Mouse (Mus musculus): ENCODE measurements at regions not wholly inside any gene's neighbourhood (a gene's known extent, or its start where the extent isn't known, plus 50 kb on each side); places are given as distances from the start of the nearest gene placed in this dataset.
A peak's percentile ranks its signal among the peaks of the same experiment; 100 is the strongest.

DNA sequence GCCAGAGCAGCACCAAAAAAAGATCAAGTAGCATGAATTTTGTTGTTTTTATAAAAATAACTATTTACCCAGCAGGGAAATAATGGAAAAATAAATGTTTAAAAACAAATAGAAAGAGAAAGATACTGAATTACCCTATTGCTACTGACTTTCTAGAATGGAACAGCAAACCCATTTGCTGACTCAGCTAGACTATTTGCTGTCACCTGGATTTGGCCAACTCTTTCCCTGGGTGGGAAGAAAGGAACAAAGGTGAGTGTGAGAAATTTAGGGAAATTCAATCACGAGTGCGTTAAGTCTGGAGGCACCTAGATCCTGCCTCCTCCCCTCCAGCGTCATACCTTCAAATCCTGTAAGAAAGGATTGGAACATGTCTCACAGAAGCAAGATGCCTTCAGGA, 110.2 kb downstream of the Tmsb4x start:
- no peak for DNase-seq (ENCODE audit: low spot score)

DNA sequence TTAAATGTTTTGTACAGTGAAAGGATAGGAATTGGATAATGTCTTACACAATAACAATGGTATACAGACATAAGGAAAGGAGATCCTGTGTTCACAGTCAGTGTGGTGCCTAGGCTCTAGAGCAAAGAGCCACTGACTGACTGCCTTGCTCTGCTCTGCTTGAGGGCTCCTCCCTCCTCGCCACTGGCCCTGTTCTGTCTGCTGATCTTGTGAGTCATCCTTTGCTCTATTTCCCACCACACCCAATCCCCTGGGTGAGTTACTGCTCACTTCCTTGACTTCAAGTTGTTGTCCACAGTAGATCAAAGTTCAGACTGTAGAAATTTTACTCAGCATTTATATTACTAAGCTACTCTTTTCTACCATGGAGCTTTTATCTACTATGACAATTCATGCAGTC, 117.3 kb downstream of the Tmsb4x start:
- DNase-seq (ENCODE audit: low spot score), result peak; percentile 23

GRCm38 (mm10) chrX:167088930-167089329, 120.2 kb downstream of the Tmsb4x start:
- peak; percentile 67 for DNase-seq (ENCODE audit: low spot score)

- DNase-seq (ENCODE audit: low spot score), result no peak
Measured at GRCm38 (mm10) chrX:167088438-167088837, 120.7 kb downstream of the Tmsb4x start.

GRCm38 (mm10) chrX:167080821-167081220, 128.3 kb downstream of the Tmsb4x start:
- no peak for DNase-seq (ENCODE audit: low spot score)

GRCm38 (mm10) chrX:167069075-167069474, 140.0 kb downstream of the Tmsb4x start:
- DNase-seq (ENCODE audit: low spot score), result no peak

GRCm38 (mm10) chrX:167067918-167068317, 141.2 kb downstream of the Tmsb4x start:
- DNase-seq (ENCODE audit: low spot score), result no peak

GRCm38 (mm10) chrX:167063881-167064280, 145.2 kb downstream of the Tmsb4x start:
- DNase-seq (ENCODE audit: low spot score), result no peak

DNA sequence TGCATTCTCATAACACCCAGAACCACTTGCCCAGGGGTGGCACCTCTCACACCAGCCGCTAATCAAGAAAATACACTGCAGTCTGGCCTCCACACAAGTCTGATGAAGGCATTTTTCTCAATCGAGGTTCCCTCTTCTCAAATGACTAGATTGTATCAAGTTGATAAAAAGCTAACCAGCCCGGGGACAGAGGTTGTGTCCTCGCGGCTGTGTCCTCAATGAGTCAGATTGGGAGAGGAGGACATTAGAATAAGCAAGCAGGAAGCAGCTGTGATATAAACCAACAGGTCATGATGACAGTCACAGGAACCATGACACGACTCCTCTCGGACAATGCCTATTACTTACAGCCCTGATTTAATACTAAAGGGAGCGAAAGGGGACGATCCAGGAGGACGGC, 156.7 kb downstream of the Tmsb4x start:
- no peak for DNase-seq (ENCODE audit: low spot score)

DNA sequence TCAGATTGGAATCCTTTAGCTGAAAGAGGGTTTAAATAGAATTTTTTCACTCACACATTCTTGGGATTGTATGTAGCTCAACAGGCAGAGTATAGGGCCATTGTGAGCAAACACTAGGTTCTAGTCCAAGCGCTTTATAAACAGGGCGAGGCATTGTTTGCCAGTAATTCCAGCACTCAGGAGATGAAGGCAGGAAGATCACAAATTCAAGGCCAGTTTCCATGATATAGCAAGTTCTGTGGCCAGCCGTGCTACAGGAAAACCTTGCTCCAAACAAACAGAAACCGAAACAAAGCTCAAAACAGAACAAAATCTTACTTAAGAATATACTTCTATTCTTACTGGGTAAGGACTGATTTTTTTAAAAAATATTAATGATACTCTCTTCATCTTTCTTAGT, 159.0 kb downstream of the Tmsb4x start:
- DNase-seq (ENCODE audit: low spot score), result no peak

DNA sequence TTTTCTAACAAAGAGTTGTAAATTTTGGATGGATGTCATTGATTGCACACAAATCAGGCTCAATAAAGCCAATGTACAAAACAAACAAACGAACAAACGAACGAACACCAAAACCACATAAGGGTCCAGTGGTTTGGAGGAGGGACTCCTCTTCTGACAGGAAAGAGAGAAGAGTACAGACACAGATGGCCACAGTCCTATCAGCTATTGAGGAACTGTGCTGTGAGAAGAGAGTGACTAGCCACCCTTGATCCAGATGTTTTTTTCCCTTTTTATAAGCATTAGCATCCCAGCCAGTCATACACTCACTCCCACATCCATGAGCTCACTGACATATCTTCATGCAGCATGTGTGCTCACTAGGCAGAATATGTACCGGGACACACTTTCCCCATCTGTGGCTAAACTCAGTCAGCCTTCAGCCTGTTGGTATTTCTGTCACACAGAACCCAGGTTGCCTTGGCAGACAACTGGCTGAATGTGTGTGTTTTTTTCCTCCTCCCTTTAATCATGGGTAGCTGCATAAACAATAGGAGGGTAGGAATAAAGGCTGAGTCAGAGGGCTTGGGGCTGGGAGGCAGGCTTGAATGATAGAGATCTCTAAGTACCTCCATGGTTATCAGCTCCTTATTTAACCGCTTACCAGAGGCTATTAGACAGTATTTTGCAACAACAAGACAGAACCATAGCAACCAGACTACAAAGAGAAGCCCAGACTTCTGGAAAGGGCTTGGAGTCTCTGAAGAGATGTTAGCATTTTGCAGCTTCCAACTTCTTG, 159.7 kb downstream of the Tmsb4x start:
- DNase-seq (ENCODE audit: low spot score), result no peak

DNA sequence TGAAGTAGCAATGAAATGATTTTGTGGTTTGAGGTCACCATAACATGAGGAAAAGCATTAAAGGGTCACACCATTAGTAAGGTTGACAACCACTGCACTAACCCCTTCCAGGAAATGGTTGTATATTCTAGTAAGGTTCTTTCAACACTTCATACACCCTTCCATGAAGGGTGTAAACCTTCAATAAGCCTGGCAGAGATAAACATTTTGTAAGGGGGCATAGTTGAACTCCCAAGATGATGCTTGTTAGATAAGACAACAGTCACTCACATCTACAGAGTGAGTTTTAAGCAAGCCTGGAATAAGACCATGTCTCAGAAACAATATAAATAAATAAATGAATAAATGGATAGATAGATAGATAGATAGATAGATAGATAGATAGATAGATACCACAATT, 171.1 kb downstream of the Tmsb4x start:
- DNase-seq (ENCODE audit: low spot score), result no peak

DNA sequence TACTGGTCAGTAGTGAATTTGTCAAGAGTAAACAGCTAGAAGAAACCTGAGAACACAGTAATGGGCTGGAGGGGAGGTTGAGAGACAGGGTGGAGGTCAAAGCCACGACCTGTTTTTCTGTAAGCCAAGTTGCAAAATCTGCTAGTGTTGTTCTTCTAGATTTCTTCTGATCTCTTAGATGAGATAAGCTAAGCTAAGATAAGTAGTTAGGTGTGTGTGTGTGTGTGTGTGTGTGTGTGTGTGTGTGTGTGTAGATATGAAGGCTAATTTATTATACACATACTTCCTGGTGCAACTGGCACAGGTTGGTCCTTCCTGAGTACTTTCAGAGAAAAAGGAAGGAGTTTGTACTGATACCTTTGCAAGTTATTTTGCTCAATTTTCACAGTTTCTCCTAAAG, 172.8 kb downstream of the Tmsb4x start:
- no peak for DNase-seq (ENCODE audit: low spot score)

DNA sequence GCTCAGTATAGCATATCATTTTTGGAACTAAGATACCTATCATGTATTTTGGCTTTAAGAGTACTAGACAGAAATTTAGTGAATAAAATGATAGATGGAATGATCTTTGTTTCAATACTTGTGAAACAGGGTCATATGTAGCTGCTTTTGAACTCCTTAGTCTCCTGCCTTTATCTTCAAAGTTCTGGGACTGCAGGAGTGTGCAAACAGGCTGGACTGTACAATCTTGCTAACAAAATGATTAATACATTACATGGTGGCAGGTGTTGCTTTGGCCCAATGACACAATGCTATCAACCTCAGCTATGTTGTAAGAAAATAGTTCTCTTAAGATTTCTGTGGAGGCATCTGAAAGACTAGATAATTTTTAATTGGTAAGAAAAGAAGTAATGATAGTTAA, 173.5 kb downstream of the Tmsb4x start:
- no peak for DNase-seq (ENCODE audit: low spot score)

DNA sequence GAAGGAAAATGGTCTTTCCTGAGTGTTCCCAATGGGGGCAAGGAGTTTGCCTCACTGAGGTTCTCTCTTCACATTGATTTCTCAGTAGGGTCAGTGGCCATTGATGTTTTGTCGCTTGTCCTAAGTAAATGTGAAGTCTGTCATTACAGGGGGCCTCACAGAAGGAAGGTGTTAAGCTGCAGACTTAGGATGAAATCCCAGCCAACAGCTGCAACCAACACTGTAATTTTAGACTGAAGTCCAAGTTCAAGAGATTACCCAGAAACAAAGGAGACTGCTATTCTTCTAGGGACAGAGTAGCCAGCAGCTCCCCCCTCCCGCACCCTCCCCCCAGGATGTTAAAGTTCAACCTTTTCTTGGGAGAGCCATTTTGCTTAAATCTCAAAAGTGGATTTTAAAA, 176.0 kb downstream of the Tmsb4x start:
- DNase-seq (ENCODE audit: low spot score), result no peak

DNA sequence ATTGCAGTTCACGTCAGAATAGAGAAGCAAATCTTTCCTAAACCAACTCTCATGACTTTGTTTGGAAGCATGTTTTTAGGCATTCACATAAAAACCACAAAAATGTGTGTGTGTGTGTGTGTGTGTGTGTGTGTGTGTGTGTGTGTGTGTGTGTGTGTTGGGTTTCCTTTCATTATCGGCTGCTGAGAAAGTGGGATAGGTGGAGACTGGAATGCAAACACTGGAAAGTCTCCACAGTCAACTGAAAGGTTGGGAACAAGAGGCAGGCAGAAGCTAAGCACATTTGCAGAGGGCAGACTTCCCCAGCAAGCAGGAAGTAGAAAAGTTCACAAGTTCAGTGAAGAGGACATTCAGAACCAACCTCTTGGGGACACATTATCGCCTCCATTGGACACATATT, 176.5 kb downstream of the Tmsb4x start:
- no peak for DNase-seq (ENCODE audit: low spot score)

DNA sequence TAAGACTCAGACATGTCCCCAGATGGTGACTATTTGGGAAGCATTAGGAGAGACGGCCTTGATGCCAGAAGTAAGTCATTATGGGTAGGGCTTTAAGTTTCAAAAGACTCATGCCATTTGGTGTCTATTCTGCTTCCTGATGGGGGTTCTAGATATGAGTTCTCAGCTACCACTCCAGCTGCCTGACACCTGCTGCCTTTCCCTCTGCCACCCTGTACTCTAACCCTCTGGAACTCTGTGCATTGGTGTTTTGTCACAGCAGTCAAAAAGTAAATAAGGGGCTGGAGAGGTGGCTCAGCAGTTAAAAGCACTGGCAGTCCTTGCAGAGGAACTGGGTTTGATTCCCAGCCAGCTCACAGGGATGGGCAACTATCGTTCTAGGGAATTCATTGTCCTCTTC, 177.6 kb downstream of the Tmsb4x start:
- no peak for DNase-seq (ENCODE audit: low spot score)

GRCm38 (mm10) chrX:167015602-167016001, 193.5 kb downstream of the Tmsb4x start:
- no peak for DNase-seq (ENCODE audit: low spot score)

GRCm38 (mm10) chrX:167014322-167014721, 194.8 kb downstream of the Tmsb4x start:
- no peak for DNase-seq (ENCODE audit: low spot score)

- no peak for DNase-seq (ENCODE audit: low spot score)
Measured at GRCm38 (mm10) chrX:167012891-167013290, 196.2 kb downstream of the Tmsb4x start.

DNA sequence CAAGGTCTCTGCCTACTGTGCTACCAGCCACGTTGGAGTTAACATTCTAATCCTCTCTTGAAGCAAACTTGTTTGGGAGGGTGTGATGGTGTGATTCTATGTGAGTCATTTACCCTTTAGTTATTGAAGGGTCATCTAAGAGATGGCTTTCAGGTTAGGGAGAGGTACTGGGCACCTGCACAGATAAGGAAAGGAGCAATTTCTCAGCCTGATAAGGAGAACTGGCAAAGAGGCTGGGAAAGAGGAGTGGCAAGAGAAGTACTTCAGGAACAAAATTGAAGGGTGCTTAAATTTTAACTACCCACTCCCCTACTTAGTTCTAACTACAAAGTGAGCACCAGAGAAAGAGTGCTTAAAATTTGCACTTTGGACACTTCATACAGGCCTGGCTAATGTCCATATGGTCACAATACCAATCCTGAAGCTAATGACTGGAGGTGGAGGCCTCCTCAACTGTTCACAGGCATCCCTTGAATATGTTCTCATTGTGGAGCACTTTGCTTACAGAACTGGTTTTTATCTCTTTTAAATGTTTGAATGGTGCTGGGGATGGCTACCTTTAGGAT, 197.1 kb downstream of the Tmsb4x start:
- DNase-seq (ENCODE audit: low spot score), result no peak

- DNase-seq (ENCODE audit: low spot score), result no peak
Measured at GRCm38 (mm10) chrX:166995855-166996254, 213.3 kb downstream of the Tmsb4x start.

- no peak for DNase-seq (ENCODE audit: low spot score)
Measured at GRCm38 (mm10) chrX:166981003-166981402, 228.1 kb downstream of the Tmsb4x start.
